Mouse (Mus musculus) right cerebral cortex, adult 18-20 months (tissue): Measurements from ENCODE around the gene Nckap5.

Experiments
- DNase-seq: peaks from one replicate; pipeline ENCODE4 v3.0.0; 2022; ENCODE audit warnings: mixed read lengths

Gene Nckap5

GRCm38 (mm10) chr1:126700063-126700977, 130.3 kb downstream of the Nckap5 start:
- DNase-seq: no peak

GRCm38 (mm10) chr1:126693585-126693984, 137.0 kb downstream of the Nckap5 start:
- no peak for DNase-seq

- DNase-seq: peak; percentile 9
Observed at GRCm38 (mm10) chr1:126688593-126688992, 142.0 kb downstream of the Nckap5 start.

GRCm38 (mm10) chr1:126686678-126687077, 143.9 kb downstream of the Nckap5 start:
- DNase-seq: peak; percentile 5

GRCm38 (mm10) chr1:126683621-126684445, 146.8 kb downstream of the Nckap5 start:
- DNase-seq: peak; percentile 31

GRCm38 (mm10) chr1:126681773-126682172, 148.8 kb downstream of the Nckap5 start:
- no peak for DNase-seq

GRCm38 (mm10) chr1:126679348-126679747, 151.3 kb downstream of the Nckap5 start:
- no peak for DNase-seq

- no peak for DNase-seq
Observed at GRCm38 (mm10) chr1:126677280-126677679, 153.3 kb downstream of the Nckap5 start.

GRCm38 (mm10) chr1:126676769-126677168, 153.8 kb downstream of the Nckap5 start:
- DNase-seq: no peak

GRCm38 (mm10) chr1:126675142-126675541, 155.5 kb downstream of the Nckap5 start:
- no peak for DNase-seq

- DNase-seq: no peak
Observed at GRCm38 (mm10) chr1:126673238-126673637, 157.4 kb downstream of the Nckap5 start.

GRCm38 (mm10) chr1:126670507-126670906, 160.1 kb downstream of the Nckap5 start:
- DNase-seq: no peak

- no peak for DNase-seq
Observed at GRCm38 (mm10) chr1:126660098-126660999, 170.2 kb downstream of the Nckap5 start.

- no peak for DNase-seq
Observed at GRCm38 (mm10) chr1:126658731-126659130, 171.9 kb downstream of the Nckap5 start.

- DNase-seq: peak; percentile 74
Observed at GRCm38 (mm10) chr1:126656246-126656645, 174.4 kb downstream of the Nckap5 start.

GRCm38 (mm10) chr1:126652085-126652484, 178.5 kb downstream of the Nckap5 start:
- no peak for DNase-seq

- DNase-seq: no peak
Observed at GRCm38 (mm10) chr1:126650806-126651205, 179.8 kb downstream of the Nckap5 start.

GRCm38 (mm10) chr1:126642751-126643150, 187.8 kb downstream of the Nckap5 start:
- DNase-seq: no peak

GRCm38 (mm10) chr1:126639463-126639862, 191.1 kb downstream of the Nckap5 start:
- DNase-seq: no peak

GRCm38 (mm10) chr1:126637515-126637914, 193.1 kb downstream of the Nckap5 start:
- no peak for DNase-seq

GRCm38 (mm10) chr1:126626206-126626605, 204.4 kb downstream of the Nckap5 start:
- DNase-seq: no peak

- no peak for DNase-seq
Observed at GRCm38 (mm10) chr1:126622036-126622435, 208.6 kb downstream of the Nckap5 start.
